Mouse (Mus musculus): ENCODE data around the gene Sox21. TPM values are rescaled to one million over a fixed set of nuclear protein-coding genes. Genes with fewer than 3 reads are reported as not detected.
A peak's percentile ranks its signal among the peaks of the same experiment; 100 is the strongest.

The Sox21 gene
- polyA plus RNA-seq, 1 experiment from 2014 or later, result not detected

DNA sequence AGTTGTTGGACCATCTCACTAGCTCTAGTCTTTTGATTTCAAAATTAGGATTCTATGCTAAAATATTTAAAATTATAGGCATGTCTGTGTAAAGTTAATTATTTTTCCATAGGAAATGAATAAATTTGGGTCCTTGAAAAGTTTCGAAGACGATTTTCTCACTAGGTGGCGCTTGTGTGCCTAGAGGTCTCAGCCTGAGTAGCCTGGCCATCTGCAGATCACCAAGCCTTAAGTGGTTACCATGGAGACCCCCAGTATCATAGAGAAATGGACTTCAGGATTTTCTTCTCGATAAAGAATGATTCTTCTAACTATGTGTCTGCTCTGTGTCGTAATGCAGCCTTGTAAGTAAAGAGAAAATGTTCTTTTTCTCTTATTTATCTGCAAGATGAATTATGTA, 27.2 kb downstream of the Sox21 start:
- no peak overlapping the region for H3K9ac ChIP-seq (ENCODE audit: low read depth, low read length)
- H3K9me3 ChIP-seq (replicated peaks; ENCODE audit: low read length), result no peaks in the 10 kb centered on the region
- H3K4me1 ChIP-seq (replicated peaks; ENCODE audit: insufficient read depth, low read length), result no peaks in the 10 kb centered on the region
- H3K36me3 ChIP-seq (ENCODE audit: insufficient read depth, low read length), result no peaks in the 10 kb centered on the region
- ATAC-seq (replicated peaks; ENCODE audit: low FRiP score, low read depth) (no peak), DNase-seq (ENCODE audit: low spot score) (peak; percentile 71)
- 25% methylated on average over 5 of the region's 5 CpGs for WGBS
- H3K27ac ChIP-seq, result no peak overlapping the region
- TF ChIP-seq CTCF (IDR thresholded peaks at IDR 0.05; ENCODE audit: low read depth), result peak; percentile 70
- H3K4me2 ChIP-seq (ENCODE audit: low read length), result no peak overlapping the region
- no peak overlapping the region for H3K4me3 ChIP-seq (replicated peaks; ENCODE audit: low read depth, low read length)
- H3K27me3 ChIP-seq (ENCODE audit: insufficient read depth, low read length), result no peaks in the 10 kb centered on the region; the same call in 1 of the 2 replicates

DNA sequence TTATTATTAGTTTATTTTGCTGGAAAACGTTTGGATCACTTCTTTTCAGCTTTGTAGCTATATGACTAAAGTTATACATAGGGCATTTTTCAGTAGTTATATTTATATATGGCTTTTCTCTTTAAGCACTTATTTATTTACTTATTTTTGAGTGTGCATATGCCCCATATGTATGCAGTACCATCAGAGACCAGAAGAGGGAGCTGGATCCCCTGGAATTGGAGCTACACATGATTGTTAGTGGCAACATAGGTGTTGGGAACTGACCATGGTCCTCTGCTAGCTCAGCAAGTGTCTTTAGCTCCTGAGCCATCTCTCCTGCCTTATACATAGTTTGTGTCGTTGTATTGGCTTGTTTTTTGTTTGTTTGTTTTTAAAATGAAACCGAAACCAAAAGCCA, 29.5 kb downstream of the Sox21 start:
- no peaks in the 10 kb centered on the region for H3K4me1 ChIP-seq (replicated peaks; ENCODE audit: insufficient read depth, low read length)
- H3K9ac ChIP-seq (ENCODE audit: low read depth, low read length), result no peak overlapping the region
- peak; percentile 34; the same call in 1 of the 2 replicates for TF ChIP-seq CTCF (IDR thresholded peaks at IDR 0.05; ENCODE audit: low read depth)
- WGBS, result 90% methylated on average over 3 of the region's 3 CpGs
- ATAC-seq (replicated peaks; ENCODE audit: low FRiP score, low read depth) (no peak), DNase-seq (ENCODE audit: low spot score) (no peak)
- H3K27ac ChIP-seq, result no peak overlapping the region
- H3K4me2 ChIP-seq (ENCODE audit: low read length), result no peak overlapping the region
- no peak overlapping the region for H3K4me3 ChIP-seq (replicated peaks; ENCODE audit: low read depth, low read length)
- no peaks in the 10 kb centered on the region for H3K36me3 ChIP-seq (ENCODE audit: insufficient read depth, low read length)
- no peaks in the 10 kb centered on the region for H3K9me3 ChIP-seq (replicated peaks; ENCODE audit: low read length)
- H3K27me3 ChIP-seq (ENCODE audit: insufficient read depth, low read length), result no peaks in the 10 kb centered on the region

DNA sequence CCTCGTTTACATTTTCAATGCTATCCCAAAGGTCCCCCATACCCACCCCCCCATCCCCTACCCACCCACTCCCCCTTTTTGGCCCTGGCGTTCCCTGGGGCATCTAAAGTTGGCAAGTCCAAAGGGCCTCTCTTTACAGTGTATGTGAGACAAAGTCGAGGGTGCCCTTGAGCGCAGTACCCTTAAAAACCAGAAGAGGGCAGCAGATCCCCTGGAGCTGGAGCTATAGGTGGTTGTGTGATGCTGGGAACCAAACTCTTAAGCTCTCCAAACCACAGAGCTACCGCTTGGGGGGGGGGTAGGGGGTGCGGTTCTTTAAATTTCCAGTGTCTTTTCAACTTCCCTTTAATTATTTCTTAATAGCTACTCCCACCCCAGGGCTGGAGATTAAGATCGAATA, 33.8 kb downstream of the Sox21 start:
- Histone ChIP-seq H3K36me3 (ENCODE audit: insufficient read depth, low read length) (no peaks in the 10 kb centered on the region), H3K4me1 (replicated peaks; ENCODE audit: insufficient read depth, low read length) (no peaks in the 10 kb centered on the region), H3K4me3 (replicated peaks; ENCODE audit: low read depth, low read length) (no peak overlapping the region), H3K27me3 (ENCODE audit: insufficient read depth, low read length) (no peaks in the 10 kb centered on the region), H3K27ac (no peak overlapping the region), H3K9me3 (replicated peaks; ENCODE audit: low read length) (no peaks in the 10 kb centered on the region), H3K9ac (ENCODE audit: low read depth, low read length) (no peak overlapping the region), H3K4me2 (ENCODE audit: low read length) (no peak overlapping the region)
- TF ChIP-seq CTCF (IDR thresholded peaks at IDR 0.05; ENCODE audit: low read depth), result peak; percentile 31
- WGBS, result 83% methylated on average over 7 of the region's 7 CpGs
- DNase-seq (ENCODE audit: low spot score) (no peak), ATAC-seq (replicated peaks; ENCODE audit: low FRiP score, low read depth) (no peak)

DNA sequence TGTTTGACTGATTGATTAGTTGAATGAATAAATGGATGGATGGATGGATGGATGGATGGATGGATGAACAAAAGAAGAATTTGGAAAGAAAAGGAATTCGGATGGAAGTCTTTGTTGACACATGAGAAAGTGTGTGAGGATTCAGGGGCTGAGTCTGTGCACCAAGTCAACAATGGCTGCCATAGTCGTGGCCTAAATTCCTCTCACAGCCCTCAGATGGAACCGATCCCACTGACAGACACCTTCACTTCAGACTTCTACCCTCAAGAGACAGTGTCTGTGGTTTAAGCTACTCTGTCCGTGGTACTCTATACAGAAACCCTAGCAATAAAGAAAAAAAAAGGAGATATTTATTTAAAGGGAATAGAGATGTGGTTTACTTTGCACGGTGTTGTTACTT, 34.8 kb downstream of the Sox21 start:
- Histone ChIP-seq H3K4me1 (replicated peaks; ENCODE audit: insufficient read depth, low read length) (no peaks in the 10 kb centered on the region), H3K4me2 (ENCODE audit: low read length) (no peak overlapping the region), H3K27me3 (ENCODE audit: insufficient read depth, low read length) (peaks cover 2% of the 10 kb centered on the region; the same call in 1 of the 2 replicates), H3K9ac (ENCODE audit: low read depth, low read length) (no peak overlapping the region), H3K4me3 (replicated peaks; ENCODE audit: low read depth, low read length) (no peak overlapping the region), H3K27ac (no peak overlapping the region), H3K9me3 (replicated peaks; ENCODE audit: low read length) (no peaks in the 10 kb centered on the region), H3K36me3 (ENCODE audit: insufficient read depth, low read length) (no peaks in the 10 kb centered on the region)
- no peak for ATAC-seq (replicated peaks; ENCODE audit: low FRiP score, low read depth)
- no peak for TF ChIP-seq CTCF (IDR thresholded peaks at IDR 0.05; ENCODE audit: low read depth)
- DNase-seq (ENCODE audit: low spot score), result no peak
- 89% methylated on average over 5 of the region's 5 CpGs for WGBS

DNA sequence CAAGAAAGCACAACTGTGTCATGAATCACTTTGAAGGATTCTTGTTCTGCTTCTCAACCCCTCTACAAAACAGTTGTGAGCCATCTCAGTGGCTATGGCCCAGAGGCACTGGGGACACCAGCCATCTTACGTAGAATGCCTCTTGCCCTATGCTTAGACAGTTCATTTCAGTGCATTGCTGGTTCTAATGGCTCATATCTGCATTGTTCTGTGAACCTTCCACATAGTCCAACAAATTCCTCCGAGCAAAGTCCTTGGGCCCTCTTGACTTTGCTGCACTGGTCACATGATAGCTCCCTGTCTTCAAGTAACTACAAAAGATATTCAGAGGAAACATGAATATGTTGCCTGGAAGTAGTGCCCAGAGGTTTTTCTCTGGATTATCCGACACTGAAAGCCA, 36.1 kb downstream of the Sox21 start:
- peaks cover 5% of the 10 kb centered on the region; the same call in 1 of the 2 replicates for H3K27me3 ChIP-seq (ENCODE audit: insufficient read depth, low read length)
- H3K36me3 ChIP-seq (ENCODE audit: insufficient read depth, low read length), result no peaks in the 10 kb centered on the region
- H3K4me3 ChIP-seq (replicated peaks; ENCODE audit: low read depth, low read length), result no peak overlapping the region
- H3K9ac ChIP-seq (ENCODE audit: low read depth, low read length), result no peak overlapping the region
- no peak overlapping the region for H3K4me2 ChIP-seq (ENCODE audit: low read length)
- H3K27ac ChIP-seq, result no peak overlapping the region
- 85% methylated on average over 3 of the region's 3 CpGs for WGBS
- no peak for TF ChIP-seq CTCF (IDR thresholded peaks at IDR 0.05; ENCODE audit: low read depth)
- no peak for DNase-seq (ENCODE audit: low spot score)
- ATAC-seq (replicated peaks; ENCODE audit: low FRiP score, low read depth), result no peak
- H3K9me3 ChIP-seq (replicated peaks; ENCODE audit: low read length), result no peaks in the 10 kb centered on the region
- no peaks in the 10 kb centered on the region for H3K4me1 ChIP-seq (replicated peaks; ENCODE audit: insufficient read depth, low read length)

- Histone ChIP-seq H3K4me1 (replicated peaks; ENCODE audit: insufficient read depth, low read length) (no peaks in the 10 kb centered on the region), H3K4me2 (ENCODE audit: low read length) (no peak overlapping the region)
Observed at GRCm38 (mm10) chr14:118197063-118197462, 39.8 kb downstream of the Sox21 start.

More at GRCm38 (mm10) chr14:118197063-118197462, 39.8 kb downstream of the Sox21 start:
- ATAC-seq (replicated peaks; ENCODE audit: low FRiP score, low read depth) (no peak), DNase-seq (ENCODE audit: low spot score) (no peak)
- Histone ChIP-seq H3K27ac (no peak overlapping the region), H3K9me3 (replicated peaks; ENCODE audit: low read length) (no peaks in the 10 kb centered on the region), H3K9ac (ENCODE audit: low read depth, low read length) (no peak overlapping the region), H3K27me3 (ENCODE audit: insufficient read depth, low read length) (peaks cover 15% of the 10 kb centered on the region; the same call in 1 of the 2 replicates), H3K4me3 (replicated peaks; ENCODE audit: low read depth, low read length) (no peak overlapping the region), H3K36me3 (ENCODE audit: insufficient read depth, low read length) (no peaks in the 10 kb centered on the region)
- WGBS, result 57% methylated on average over 12 of the region's 12 CpGs
- TF ChIP-seq CTCF (IDR thresholded peaks at IDR 0.05; ENCODE audit: low read depth), result no peak
